Mouse (Mus musculus) regulatory T cell (primary cell): ENCODE measurements around the gene Mif.

Experiments
- in situ Hi-C: fragments of 300-600 bp; cut with MboI, MseI; formaldehyde crosslinking; loops from one replicate; pipeline ENCODE4 v1.15.1; 2025; ENCODE audit warnings: high pct_unique_total_duplicates

Mif gene

DNA sequence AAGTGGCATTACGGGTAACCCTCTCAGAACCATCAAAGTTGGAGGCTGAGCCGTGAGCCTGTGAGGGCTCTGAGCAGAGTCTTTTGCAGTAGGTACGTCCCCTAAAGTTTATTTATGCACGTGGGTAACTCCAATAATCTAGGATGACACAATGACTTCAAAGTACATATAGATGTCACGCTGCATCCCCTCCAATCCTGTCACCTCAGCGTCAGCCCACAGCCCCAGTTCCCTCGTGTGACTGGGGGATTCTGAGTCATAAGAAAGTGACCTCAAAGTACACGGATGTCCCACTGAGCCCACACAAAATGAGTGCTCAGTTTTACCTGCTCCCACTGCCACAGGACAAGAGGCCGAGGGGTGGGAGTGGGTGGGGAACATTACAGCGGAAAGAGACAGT, 20.9 kb downstream of the Mif start:
- in situ Hi-C loops = no loop called here

DNA sequence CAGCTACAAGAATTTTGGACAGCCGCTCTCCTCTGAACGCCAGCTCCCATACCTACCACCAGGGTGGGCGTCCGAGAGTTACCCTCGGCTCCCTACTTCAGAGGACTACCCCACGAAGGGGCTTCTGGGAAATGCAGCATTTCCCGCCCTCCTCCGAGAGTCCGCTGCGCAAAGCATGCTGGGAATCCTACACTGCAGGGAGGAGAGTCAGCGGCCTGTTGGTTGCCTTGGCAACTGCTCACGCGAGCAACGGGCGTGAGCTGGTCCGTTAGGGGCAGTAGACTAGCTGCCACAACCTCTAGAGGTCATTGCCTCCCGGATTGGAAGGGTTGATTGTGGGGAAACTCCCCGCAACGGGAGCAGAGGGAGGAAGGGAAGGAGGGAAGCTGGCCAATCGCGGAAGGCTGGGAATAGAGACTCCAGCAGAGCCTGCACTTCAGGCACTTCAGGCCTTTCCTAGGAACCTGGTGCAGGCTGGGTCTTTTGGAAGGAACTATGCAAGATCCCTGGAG, 22.7 kb downstream of the Mif start, which contains the start of gene Gstt2:
Gstt2 (minus strand) TSS at position 177 of the 512 bp plus-strand sequence.
- in situ Hi-C loops = no loop called here

DNA sequence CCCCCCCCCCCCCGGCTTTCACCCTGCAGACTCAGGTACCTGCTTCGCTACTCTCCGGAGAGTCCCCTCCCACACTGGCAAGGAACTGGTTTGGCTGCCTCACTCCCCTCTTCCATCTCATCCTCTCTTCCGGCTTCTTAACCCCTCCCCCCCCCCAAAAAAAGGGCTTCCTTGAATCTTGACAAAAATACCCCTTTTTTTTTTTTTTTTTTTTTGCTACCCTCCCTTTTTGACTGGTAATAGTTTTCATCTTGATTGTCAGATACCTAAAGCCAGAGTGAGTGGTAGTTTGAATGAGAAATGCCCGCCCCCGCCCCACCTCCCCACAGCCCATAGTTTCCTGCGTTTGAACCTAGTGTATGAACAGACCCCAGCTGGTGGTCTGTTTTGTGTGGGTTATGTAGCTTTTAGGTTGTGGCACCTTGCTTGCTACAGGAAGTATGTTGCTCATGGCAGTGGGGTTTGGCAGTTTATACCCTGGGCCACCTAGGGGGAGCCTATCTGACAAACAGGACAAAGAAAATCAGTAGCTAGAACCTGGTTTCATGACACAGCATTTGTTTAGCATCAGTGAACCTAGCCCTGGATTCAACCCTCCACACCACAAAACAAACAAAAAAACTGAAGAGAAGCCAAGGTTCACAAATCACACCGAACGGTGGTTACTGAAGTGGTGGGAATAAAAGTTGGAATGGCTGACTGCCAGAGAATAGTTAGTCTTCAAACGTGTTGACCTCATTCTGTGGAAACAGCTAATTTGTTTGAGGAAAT, 24.1 kb downstream of the Mif start:
- in situ Hi-C loops = no loop called here

DNA sequence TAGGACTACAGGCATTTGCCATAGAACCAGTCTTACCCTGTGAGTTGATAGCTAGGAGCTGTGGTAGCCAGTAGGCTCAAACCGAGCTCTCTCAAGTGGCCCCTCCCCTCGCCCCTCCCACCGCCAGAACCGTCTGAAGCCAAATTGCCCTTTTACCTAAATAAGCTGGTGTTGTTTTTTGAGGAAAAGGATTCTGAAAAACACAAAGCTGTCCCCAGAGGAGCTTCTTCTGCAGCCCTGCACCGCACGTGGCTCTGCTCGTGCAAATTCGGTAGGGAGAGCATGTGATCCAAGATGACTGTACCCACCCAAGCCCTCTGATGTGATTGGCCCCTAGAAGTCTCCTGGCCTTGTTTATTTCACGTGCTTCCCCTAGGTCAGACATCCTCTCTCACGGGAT, 24.7 kb downstream of the Mif start:
- in situ Hi-C loops = no loop called here

DNA sequence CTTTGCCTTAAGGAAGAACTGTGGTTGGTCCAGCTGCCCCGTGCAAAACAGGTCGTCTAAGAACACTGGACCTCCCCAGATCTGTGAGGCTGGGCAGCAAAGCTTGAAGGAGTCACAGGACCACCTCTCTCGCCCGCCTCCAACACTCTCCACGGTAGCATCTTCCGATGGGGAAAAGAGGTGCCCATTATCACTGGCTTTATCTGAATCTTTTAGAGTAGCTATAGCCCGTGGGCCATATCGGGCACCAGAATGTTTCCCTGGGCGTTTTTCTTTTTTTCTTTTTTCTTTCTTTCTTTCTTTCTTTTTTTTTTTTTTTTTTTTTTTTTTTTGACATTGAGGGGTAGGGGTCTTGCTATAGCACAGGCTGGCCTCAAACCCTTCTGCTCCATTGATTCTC, 25.3 kb downstream of the Mif start:
- in situ Hi-C loops = no loop called here

DNA sequence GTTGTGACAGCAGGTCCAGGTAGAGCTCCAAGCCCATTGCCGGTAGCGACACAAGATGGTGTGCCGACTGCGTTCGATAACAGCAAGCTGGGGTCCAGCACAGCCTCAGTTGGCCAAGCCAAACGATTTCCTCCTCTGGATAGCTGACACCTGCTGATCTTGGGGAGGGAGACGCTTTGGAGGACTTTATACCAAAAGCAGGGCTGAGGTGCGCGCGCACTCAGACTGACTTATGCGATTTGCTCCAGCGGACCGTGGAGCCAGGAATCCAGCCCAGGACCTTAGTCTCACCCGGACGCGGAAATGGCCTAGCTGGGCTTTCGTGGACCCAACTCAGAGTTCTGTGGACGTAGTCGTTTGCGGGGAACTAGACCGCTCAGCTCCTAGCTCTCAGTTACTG, 25.8 kb downstream of the Mif start:
- in situ Hi-C loops = no loop called here

DNA sequence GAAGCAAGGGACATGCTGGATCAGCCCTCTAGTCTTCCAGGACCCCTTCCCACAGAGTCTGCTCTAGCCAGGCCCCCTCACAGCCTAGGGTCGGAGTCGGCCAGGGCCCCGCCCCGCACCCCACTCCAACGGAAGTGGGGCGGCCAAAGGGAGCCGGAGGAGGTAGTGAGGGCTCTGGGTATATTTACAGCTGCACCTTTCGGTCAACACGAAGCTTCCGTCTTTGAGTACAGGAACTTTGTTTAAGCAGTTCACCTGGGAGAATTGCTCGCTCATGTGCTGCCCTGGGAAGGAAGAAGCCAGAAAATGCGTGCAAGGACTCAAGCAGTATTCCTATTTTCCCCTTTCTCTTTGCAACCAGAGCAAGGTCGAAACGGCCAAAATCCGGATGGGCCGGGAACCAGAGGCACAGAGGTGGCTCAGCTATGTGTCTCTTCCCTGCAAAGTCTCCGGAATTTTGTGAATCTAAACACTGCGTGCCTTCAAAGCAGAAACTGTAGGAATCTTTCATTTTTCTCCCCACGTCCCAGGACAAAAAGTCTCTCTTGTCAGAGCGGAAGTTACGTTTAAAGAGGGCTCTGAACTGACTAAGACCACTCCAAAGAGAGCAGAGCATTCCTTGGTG, 26.5 kb downstream of the Mif start:
- in situ Hi-C loops = no loop called here

DNA sequence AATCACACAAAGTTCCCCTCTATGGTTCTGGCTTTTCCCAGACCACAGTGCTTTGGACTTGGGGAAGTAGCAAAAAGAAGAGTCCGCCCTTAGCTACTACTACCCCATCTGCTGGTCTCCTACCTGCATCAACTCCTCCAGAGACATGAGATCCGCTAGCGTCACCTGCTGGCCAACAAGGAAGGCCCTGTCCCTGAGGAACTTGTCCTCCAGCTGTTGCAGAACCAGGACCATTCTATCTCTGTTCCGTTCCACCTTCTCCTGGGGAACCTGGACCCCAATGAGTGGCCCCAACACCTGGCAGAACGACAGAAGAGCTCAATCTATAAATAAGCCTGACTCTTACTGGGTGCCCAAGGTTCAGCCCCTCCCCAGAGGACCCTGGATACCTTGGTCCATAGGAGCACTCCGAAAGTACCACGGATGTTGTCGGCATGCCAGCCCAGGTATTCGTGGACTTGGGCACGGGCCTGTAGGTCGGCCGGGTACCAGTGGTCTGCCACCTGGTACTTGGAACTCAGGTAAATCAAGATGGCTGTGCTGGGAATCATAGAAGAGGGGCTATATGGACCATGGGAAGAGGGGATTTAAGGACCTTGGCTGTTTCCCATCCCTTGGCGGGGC, 27.7 kb downstream of the Mif start:
- in situ Hi-C loops = no loop called here

DNA sequence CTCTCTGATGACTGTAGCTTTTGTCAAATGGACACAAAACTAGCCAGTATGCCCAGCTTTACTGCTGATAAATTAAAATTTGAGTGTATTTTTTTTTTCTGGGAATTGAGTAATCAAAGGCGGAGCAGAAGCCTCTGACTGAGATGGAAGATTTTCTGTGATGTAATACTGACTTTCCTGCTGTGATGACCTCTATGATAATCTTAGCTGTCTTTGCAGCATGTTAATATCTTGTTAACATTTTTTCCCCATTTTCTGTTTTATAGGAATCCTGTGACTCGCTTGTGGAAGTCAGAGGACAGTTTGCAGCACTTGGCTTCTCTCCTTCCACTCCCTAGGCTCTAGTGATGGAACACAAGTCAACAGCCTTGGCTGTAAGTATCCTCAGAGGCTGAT, 29.8 kb downstream of the Mif start:
- in situ Hi-C loops = no loop called here

DNA sequence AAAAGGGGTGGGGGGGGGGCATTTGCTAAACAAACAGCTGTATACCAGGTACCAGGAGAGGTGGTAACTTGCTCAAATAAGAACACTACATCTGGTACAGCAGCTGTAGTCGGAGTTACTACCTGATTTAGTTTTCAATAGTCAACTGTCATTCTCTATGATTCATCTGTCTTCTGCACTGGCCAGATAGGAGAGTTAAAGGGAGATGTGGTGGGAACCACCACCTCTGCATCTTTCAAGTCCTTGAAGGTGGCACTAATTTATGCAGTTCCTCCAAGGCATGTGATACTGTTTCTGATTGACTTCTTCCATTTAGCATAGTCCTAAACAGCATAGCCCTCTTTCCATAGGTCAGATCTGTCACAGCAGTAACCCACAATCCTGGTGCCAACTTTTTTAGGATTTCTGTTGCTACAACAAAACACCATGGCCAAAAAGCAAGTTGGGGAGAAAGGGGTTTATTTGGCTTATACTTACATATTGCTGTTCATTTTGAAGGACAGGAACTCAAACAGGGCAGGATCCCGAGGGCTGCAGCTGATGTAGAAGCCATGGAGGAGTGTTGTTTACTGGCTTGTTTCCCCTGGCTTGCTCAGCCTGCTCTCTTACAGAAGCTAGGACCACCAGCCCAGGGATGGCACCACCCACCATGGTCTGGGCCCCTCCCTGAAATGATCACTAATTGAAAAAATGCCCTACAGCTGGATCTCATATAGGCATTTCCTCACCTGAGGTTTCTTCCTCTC, 30.3 kb downstream of the Mif start:
- in situ Hi-C loops = loop anchor here (5.0 kb wide), 1 partner anchor 62 kb away; no protein-coding TSS in a partner anchor

DNA sequence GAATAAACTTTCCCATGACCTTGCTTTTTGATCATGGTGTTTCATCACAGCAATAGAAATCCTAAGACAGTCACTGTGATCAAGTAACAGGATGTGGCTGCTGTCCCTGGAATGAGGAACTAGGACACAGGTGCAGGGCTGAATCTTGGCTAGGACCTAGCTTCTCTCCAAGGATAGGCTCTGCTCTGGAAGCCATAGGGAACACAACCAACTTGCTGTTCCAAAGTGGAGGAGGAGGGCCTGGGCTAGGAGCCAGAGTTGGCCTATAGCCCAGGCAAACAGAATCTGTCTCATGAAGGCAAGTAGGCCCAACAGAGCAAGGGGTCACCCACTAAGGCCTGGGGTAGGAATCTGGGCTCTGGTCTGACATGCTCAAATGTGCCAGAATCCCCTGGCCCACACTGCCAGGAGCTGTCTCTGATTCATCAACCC, 31.5 kb downstream of the Mif start:
- in situ Hi-C loops = loop anchor here (5.0 kb wide), 1 partner anchor 61 kb away; no protein-coding TSS in a partner anchor

DNA sequence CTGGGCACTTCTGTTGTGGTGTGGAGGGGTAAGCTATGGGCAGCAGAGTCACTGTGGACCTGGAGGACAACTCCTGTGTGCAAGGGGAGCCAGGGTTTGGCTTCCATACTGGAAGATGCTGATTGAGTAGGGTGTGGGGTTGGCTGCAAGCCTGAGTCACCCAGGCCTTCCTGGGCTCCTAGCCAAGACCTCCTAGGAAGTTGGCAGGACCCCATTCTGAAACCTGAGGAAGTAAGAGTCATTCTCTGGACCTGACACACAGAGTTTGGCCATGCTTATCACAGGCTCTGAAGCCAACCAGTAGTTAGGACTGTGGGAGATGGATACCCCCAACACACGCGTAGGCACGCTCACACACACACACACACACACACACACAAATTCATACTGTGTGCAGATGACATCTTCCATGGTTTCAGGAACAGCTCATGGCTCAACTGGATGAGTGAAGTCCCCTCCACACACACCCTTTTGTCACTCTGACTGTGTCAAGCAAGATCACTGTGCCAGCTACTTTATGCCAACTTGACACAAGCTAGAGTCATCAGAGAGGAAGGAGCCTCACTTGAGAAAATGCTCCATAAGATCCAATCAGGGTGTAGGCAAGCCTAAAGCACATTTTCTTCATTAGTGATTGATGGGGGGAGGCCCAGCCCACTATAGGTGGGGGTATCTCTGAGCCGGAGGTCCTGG, 32.2 kb downstream of the Mif start:
- in situ Hi-C loops = loop anchor here (5.0 kb wide), 1 partner anchor 61 kb away; no protein-coding TSS in a partner anchor

DNA sequence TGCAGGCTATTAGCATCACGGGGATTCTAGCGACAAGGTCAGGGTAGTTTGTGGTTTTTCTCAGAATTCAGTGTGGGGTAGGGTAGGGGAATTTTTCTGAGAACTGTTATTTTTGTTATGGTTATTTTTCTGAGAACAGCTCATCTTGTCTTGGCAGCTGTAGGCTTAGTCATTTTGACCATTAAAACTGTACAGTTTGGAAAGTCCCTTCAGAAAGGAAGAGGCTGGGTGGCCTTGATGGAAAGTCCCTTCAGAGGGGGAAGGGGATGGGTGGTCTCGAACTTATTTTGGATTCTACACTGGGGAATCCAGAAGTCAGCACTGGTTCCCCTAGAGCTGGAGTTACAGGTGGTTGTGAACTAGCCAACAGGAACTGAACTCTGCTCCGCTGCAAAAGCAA, 35.5 kb downstream of the Mif start:
- in situ Hi-C loops = no loop called here

DNA sequence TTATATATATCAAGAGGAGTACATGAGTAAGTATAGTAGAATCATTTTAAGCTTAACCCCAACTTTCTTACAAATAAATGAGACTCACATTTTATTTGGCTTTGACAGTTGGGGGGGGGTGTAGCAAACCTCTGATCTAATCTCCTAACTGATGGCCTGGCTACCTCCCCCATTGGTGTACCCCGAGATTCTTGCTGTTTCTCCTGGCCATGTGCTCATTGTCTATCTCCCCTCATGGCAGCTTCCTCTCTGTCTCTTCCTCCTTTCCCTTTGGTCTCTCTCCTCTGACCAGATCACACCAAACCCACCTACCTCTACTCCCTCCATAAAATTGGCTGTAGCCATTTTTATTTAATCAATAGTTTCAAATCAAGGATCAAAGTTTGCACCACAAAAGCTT, 36.3 kb downstream of the Mif start:
- in situ Hi-C loops = no loop called here

DNA sequence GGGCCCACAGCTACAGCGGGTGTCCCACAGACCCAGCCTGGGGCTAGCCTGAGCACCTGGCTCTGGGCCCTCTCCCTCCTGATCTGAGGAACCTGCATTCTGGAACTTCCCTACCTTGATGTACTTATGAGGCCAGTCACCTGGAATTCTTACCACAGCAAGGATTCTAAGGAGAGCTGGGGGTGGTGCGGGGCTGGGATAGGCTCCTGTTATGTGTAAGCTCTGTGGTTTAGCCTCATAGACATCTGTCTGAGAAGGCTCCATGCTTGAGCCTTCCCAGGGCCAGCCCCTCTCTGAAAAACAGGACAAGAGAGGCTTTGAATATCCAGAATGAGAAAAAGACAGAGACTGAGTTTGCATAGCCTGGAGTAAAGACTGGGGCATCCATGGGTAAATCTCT, 37.6 kb downstream of the Mif start, which contains the start of gene Gstt4:
Gstt4 (minus strand) TSS at position 101 of the 400 bp plus-strand sequence.
- in situ Hi-C loops = no loop called here

DNA sequence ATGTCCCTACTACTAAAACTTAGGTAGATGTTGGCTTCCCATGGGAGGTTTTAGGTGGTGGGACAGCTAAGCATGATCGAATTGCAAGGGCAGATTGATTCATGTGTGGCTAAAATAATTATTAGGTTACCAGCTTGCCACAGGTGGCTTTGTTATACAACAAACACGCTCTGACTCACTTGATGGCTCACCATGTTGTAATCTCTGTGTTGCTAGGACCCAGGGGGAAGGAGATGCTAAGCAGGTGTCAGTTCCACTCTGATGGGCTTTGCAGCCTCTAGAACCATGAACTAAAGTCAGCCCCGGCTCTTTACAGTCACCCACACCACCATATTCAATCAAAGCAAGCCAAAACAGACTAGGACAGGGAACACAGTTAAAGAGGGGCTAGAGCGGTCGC, 40.2 kb downstream of the Mif start:
- in situ Hi-C loops = no loop called here

DNA sequence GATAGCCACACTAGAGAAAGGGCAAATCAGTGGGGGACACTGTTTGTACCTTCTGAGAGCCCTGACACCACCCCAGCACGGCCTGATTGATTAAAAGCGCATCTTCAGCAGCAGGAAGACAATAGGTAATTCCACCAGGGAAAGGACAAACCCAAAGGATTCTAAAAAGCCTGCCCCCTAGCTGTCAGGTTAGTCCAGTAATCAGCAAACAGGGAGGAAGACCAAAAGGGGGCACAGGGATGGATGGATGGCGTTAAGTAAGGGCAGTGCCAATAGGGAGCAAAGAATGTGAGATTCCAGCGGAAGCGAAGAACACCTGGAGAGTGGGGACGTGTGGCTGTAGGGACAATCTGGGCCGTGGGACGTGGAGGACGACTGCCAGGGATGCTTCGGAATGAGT, 41.4 kb downstream of the Mif start:
- in situ Hi-C loops = no loop called here
